Mouse (Mus musculus) colon, adult 2 months (tissue): ENCODE results near the gene Kpna2. TPM values are rescaled to one million over a fixed set of nuclear protein-coding genes. Genes with fewer than 3 reads are reported as not detected.

Source experiments
- polyA plus RNA-seq: library from polyadenylated mRNA; depleted of rRNA; stranded (reverse); fragments of >200 nt; gene quantifications from 2 replicates; pipeline ENCODE4 v1.2.3, GENCODE M21; 2012; rRNA removed

The Kpna2 gene
- polyA plus RNA-seq = 35.9 and 36.3 TPM in 2 replicates

GRCm38 (mm10) chr11:106999151-106999948 lies at the start of gene Kpna2:
TSS of gene Kpna2 (minus strand) at chr11:106999541.

GRCm38 (mm10) chr11:107025411-107026321 lies 26.3 kb upstream of the Kpna2 start, which contains the start of gene 1810010H24Rik:
TSS of gene 1810010H24Rik (plus strand) at chr11:107025681.

Other genes with a start within 250 kb of the Kpna2 start
- 14.1 and 16.5 TPM in 2 replicates for gene Pecam1, start 248.9 kb downstream of the Kpna2 start, polyA plus RNA-seq
- gene Milr1, start 248.3 kb downstream of the Kpna2 start, polyA plus RNA-seq = 0.64 and 0.90 TPM in 2 replicates
- 12.9 and 13.4 TPM in 2 replicates for gene Polg2, start 220.0 kb downstream of the Kpna2 start, polyA plus RNA-seq
- gene Ddx5, start 210.4 kb downstream of the Kpna2 start, polyA plus RNA-seq = 562 and 586 TPM in 2 replicates
- gene Cep95, start 210.3 kb downstream of the Kpna2 start, polyA plus RNA-seq = 1.4 and 1.6 TPM in 2 replicates
- 6.2 and 6.5 TPM in 2 replicates for gene Smurf2, start 78.8 kb downstream of the Kpna2 start, polyA plus RNA-seq
- 3.0 and 3.6 TPM in 2 replicates for gene 1810010H24Rik, start 26.1 kb upstream of the Kpna2 start, polyA plus RNA-seq
- gene Bptf, start 132.6 kb upstream of the Kpna2 start, polyA plus RNA-seq = 15.8 and 23.1 TPM in 2 replicates
- 3.0 and 3.1 TPM in 2 replicates for gene Nol11, start 189.8 kb upstream of the Kpna2 start, polyA plus RNA-seq